Mouse (Mus musculus) thymus, postnatal 14 days (tissue): ENCODE data around the gene Kri1.
"Not testable (repeated sequence)": the region's sequence is repeated elsewhere in the genome, so short reads cannot be mapped to it uniquely, and the experiment has no call there.

Experiments used
- DNase-seq: peaks from one replicate; pipeline ENCODE4 v3.0.0; 2021

Gene Kri1

GRCm38 (mm10) chr9:21314367-21315140 is 26.8 kb upstream of the Kri1 start:
- no peak for DNase-seq

GRCm38 (mm10) chr9:21313394-21313793 is 25.6 kb upstream of the Kri1 start:
- DNase-seq: peak; percentile 93

- no peak for DNase-seq
Observed at GRCm38 (mm10) chr9:21312134-21312533, 24.4 kb upstream of the Kri1 start, which contains the start of gene Ap1m2. Gene Ap1m2 (minus strand): TSS chr9:21312337.

- no peak for DNase-seq
Observed at GRCm38 (mm10) chr9:21311695-21312094, 23.9 kb upstream of the Kri1 start.

- DNase-seq: no peak
Observed at GRCm38 (mm10) chr9:21309150-21309741, 21.5 kb upstream of the Kri1 start.

GRCm38 (mm10) chr9:21305065-21305464 is 17.3 kb upstream of the Kri1 start:
- DNase-seq: no peak

- no peak for DNase-seq
Observed at GRCm38 (mm10) chr9:21299014-21299413, 11.2 kb upstream of the Kri1 start.

GRCm38 (mm10) chr9:21292271-21292670 is 4.5 kb upstream of the Kri1 start:
- no peak for DNase-seq

- DNase-seq: not testable (repeated sequence)
Observed at GRCm38 (mm10) chr9:21291868-21292267, 4.1 kb upstream of the Kri1 start.

GRCm38 (mm10) chr9:21291022-21291787 is 3.4 kb upstream of the Kri1 start, which contains the start of gene Cdkn2d:
Gene Cdkn2d (minus strand): TSS chr9:21291407.
- DNase-seq: peak; percentile 100

GRCm38 (mm10) chr9:21290589-21290988 is 2.8 kb upstream of the Kri1 start:
- peak; percentile 81 for DNase-seq

- peak; percentile 36 for DNase-seq
Observed at GRCm38 (mm10) chr9:21289337-21289671, 1.5 kb upstream of the Kri1 start.

- peak; percentile 76 for DNase-seq
Observed at GRCm38 (mm10) chr9:21288404-21289336, 901 bp upstream of the Kri1 start.

GRCm38 (mm10) chr9:21286753-21287152 is 1.0 kb downstream of the Kri1 start:
- DNase-seq: no peak

GRCm38 (mm10) chr9:21283994-21284393 is 3.8 kb downstream of the Kri1 start:
- DNase-seq: no peak

GRCm38 (mm10) chr9:21283591-21283990 is 4.2 kb downstream of the Kri1 start:
- DNase-seq: no peak

GRCm38 (mm10) chr9:21277776-21278175 is 10.0 kb downstream of the Kri1 start:
- no peak for DNase-seq

- DNase-seq: no peak
Observed at GRCm38 (mm10) chr9:21276307-21276706, 11.5 kb downstream of the Kri1 start.

GRCm38 (mm10) chr9:21275727-21276126 is 12.0 kb downstream of the Kri1 start:
- no peak for DNase-seq

- no peak for DNase-seq
Observed at GRCm38 (mm10) chr9:21275013-21275710, 12.6 kb downstream of the Kri1 start.

GRCm38 (mm10) chr9:21274336-21274735 is 13.4 kb downstream of the Kri1 start:
- DNase-seq: no peak
